Mouse (Mus musculus) bone marrow, adult 2 months (tissue): ENCODE data around the gene Arid4a.

Experiments used
- CTCF ChIP-seq: fragments of 200-500 bp; IDR thresholded peaks from 2 replicates; pipeline ENCODE4 v1.5.1; 2011; ENCODE audit warnings: low read length, control low read depth; ENCODE audit not compliant: control insufficient read depth, insufficient read depth
- POLR2A ChIP-seq: fragments of 200-500 bp; IDR thresholded peaks from 2 replicates; pipeline ENCODE4 v1.6.1; 2011; ENCODE audit warnings: low read depth, mild to moderate bottlenecking, control low read depth, low read length, borderline replicate concordance; ENCODE audit not compliant: control insufficient read depth

DNA sequence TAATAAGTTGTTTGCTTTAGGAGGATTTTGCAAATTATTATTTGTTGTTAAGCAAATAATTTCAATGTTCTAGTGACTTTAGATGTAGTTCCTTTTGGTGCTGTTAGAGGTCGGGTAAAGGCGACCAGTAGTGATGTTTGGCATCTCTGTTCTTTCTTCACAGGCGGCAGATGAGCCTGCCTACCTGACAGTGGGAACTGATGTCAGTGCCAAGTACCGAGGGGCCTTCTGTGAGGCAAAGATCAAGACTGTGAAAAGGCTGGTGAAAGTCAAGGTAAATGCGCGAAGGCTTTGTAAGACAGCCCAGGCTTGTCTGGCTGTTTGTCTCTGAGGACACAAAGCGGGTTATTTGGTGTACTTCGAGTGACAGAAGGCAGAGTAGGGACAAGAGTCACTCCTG lies 3.4 kb downstream of the Arid4a start:
- TF ChIP-seq POLR2A (no peak), CTCF (no peak)
